Mouse (Mus musculus): ENCODE results near the gene Ganc. TPM values are rescaled to one million over a fixed set of nuclear protein-coding genes. Genes with fewer than 3 reads are reported as not detected.

Ganc gene
- total and polyA plus RNA-seq, 3 experiments, result 14.3 to 24.5 (median 22.0) TPM

- intact Hi-C loops (cut with DNase I), result loop anchor here (5.0 kb wide), 1 partner anchor 52 kb away; the partner anchor contains the start of gene Vps39
- Histone ChIP-seq H3K4me1 (ENCODE audit: control insufficient read depth, insufficient read depth, low read length) (peaks cover 2% of the 10 kb centered on the region), H3K9ac (ENCODE audit: low read depth, low read length) (peak within 1 kb of the TSS; percentile 76), H3K79me2 (replicated peaks; ENCODE audit: control insufficient read depth, insufficient read depth, low read length) (peaks cover 2% of the 10 kb centered on the region), H3K36me3 (ENCODE audit: control insufficient read depth, insufficient read depth, low read length) (peaks cover 14% of the 10 kb centered on the region), H3K27ac (peak within 1 kb of the TSS; percentile 97), H3K27me3 (ENCODE audit: control insufficient read depth, insufficient read depth, low read length) (no peaks in the 10 kb centered on the region), H3K4me3 (peak within 1 kb of the TSS; percentile 96)
- peak; percentile 54; the same call in 1 of the 2 replicates for TF ChIP-seq EP300 (IDR thresholded peaks at IDR 0.05; ENCODE audit: insufficient read depth, low read depth, low read length)
- no peak; the same call in 1 of the 2 replicates for TF ChIP-seq CTCF (IDR thresholded peaks at IDR 0.05)
- TF ChIP-seq POLR2A (IDR thresholded peaks at IDR 0.05; ENCODE audit: insufficient read depth, low read depth, low read length), result peak; percentile 98
- under 1% methylated on average over 34 of the region's 34 CpGs for WGBS
- peak; percentile 96 to 97 for DNase-seq
Observed at GRCm38 (mm10) chr2:120403986-120404822, 508 bp downstream of the Ganc start, which contains the start of gene Tmem87a. Gene Tmem87a (minus strand): TSS chr2:120404113.

- peaks cover 2% of the 10 kb centered on the region for H3K4me1 ChIP-seq (ENCODE audit: control insufficient read depth, insufficient read depth, low read length)
- peaks cover 13% of the 10 kb centered on the region for H3K36me3 ChIP-seq (ENCODE audit: control insufficient read depth, insufficient read depth, low read length)
- DNase-seq, result peak in 1 of 2 experiments; percentile 24
- WGBS, result 8% methylated on average over 14 of the region's 14 CpGs
- peak overlapping the region; percentile 73 for H3K9ac ChIP-seq (ENCODE audit: low read depth, low read length)
- H3K27me3 ChIP-seq (ENCODE audit: control insufficient read depth, insufficient read depth, low read length), result no peaks in the 10 kb centered on the region
- peaks cover 2% of the 10 kb centered on the region for H3K79me2 ChIP-seq (replicated peaks; ENCODE audit: control insufficient read depth, insufficient read depth, low read length)
- H3K27ac ChIP-seq, result peak overlapping the region; percentile 97
- TF ChIP-seq EP300 (IDR thresholded peaks at IDR 0.05; ENCODE audit: insufficient read depth, low read depth, low read length), result no peak
- TF ChIP-seq CTCF (IDR thresholded peaks at IDR 0.05), result no peak
- no peak for TF ChIP-seq POLR2A (IDR thresholded peaks at IDR 0.05; ENCODE audit: insufficient read depth, low read depth, low read length)
- intact Hi-C loops (cut with DNase I), result loop anchor here (5.0 kb wide), 1 partner anchor 53 kb away; the partner anchor contains the start of gene Vps39
- peak overlapping the region; percentile 96 for H3K4me3 ChIP-seq
Observed at GRCm38 (mm10) chr2:120404823-120405765, 1.4 kb downstream of the Ganc start.

GRCm38 (mm10) chr2:120411096-120411628 lies 7.5 kb downstream of the Ganc start:
- H3K27me3 ChIP-seq (ENCODE audit: control insufficient read depth, insufficient read depth, low read length), result no peaks in the 10 kb centered on the region
- no peak overlapping the region for H3K9ac ChIP-seq (ENCODE audit: low read depth, low read length)
- no peaks in the 10 kb centered on the region for H3K36me3 ChIP-seq (ENCODE audit: control insufficient read depth, insufficient read depth, low read length)
- WGBS, result 89% methylated on average over 3 of the region's 3 CpGs
- no peak overlapping the region for H3K27ac ChIP-seq
- intact Hi-C loops (cut with DNase I), result no loop called here
- no peak overlapping the region for H3K4me3 ChIP-seq
- no peaks in the 10 kb centered on the region for H3K4me1 ChIP-seq (ENCODE audit: control insufficient read depth, insufficient read depth, low read length)
- H3K79me2 ChIP-seq (replicated peaks; ENCODE audit: control insufficient read depth, insufficient read depth, low read length), result no peaks in the 10 kb centered on the region
- DNase-seq, result no peak
- TF ChIP-seq CTCF (IDR thresholded peaks at IDR 0.05) (no peak), POLR2A (IDR thresholded peaks at IDR 0.05; ENCODE audit: insufficient read depth, low read depth, low read length) (no peak), EP300 (IDR thresholded peaks at IDR 0.05; ENCODE audit: insufficient read depth, low read depth, low read length) (no peak)

- Histone ChIP-seq H3K27ac (no peak overlapping the region), H3K79me2 (replicated peaks; ENCODE audit: control insufficient read depth, insufficient read depth, low read length) (no peaks in the 10 kb centered on the region), H3K36me3 (ENCODE audit: control insufficient read depth, insufficient read depth, low read length) (no peaks in the 10 kb centered on the region), H3K4me1 (ENCODE audit: control insufficient read depth, insufficient read depth, low read length) (no peaks in the 10 kb centered on the region), H3K4me3 (no peak overlapping the region), H3K9ac (ENCODE audit: low read depth, low read length) (no peak overlapping the region), H3K27me3 (ENCODE audit: control insufficient read depth, insufficient read depth, low read length) (no peaks in the 10 kb centered on the region)
- intact Hi-C loops (cut with DNase I), result no loop called here
- no peak for TF ChIP-seq POLR2A (IDR thresholded peaks at IDR 0.05; ENCODE audit: insufficient read depth, low read depth, low read length)
- no peak for TF ChIP-seq EP300 (IDR thresholded peaks at IDR 0.05; ENCODE audit: insufficient read depth, low read depth, low read length)
- TF ChIP-seq CTCF (IDR thresholded peaks at IDR 0.05), result no peak
- DNase-seq, result no peak
Observed at GRCm38 (mm10) chr2:120414113-120414512, 10.4 kb downstream of the Ganc start.

GRCm38 (mm10) chr2:120414738-120415414 lies 11.2 kb downstream of the Ganc start:
- Histone ChIP-seq H3K36me3 (ENCODE audit: control insufficient read depth, insufficient read depth, low read length) (no peaks in the 10 kb centered on the region), H3K27me3 (ENCODE audit: control insufficient read depth, insufficient read depth, low read length) (no peaks in the 10 kb centered on the region), H3K79me2 (replicated peaks; ENCODE audit: control insufficient read depth, insufficient read depth, low read length) (no peaks in the 10 kb centered on the region), H3K4me3 (no peak overlapping the region), H3K4me1 (ENCODE audit: control insufficient read depth, insufficient read depth, low read length) (no peaks in the 10 kb centered on the region), H3K27ac (no peak overlapping the region), H3K9ac (ENCODE audit: low read depth, low read length) (no peak overlapping the region)
- 68% methylated on average over 1 of the region's 1 CpGs for WGBS
- intact Hi-C loops (cut with DNase I), result no loop called here
- TF ChIP-seq POLR2A (IDR thresholded peaks at IDR 0.05; ENCODE audit: insufficient read depth, low read depth, low read length), result no peak
- no peak for TF ChIP-seq EP300 (IDR thresholded peaks at IDR 0.05; ENCODE audit: insufficient read depth, low read depth, low read length)
- TF ChIP-seq CTCF (IDR thresholded peaks at IDR 0.05), result no peak
- DNase-seq, result no peak
